Mouse (Mus musculus): ENCODE measurements around the gene Urb1.

- TF ChIP-seq NRF1 (IDR thresholded peaks at IDR 0.05; ENCODE audit: low read depth, low read length) (no peak), POLR2A (IDR thresholded peaks at IDR 0.05; ENCODE audit: low read depth, low read length) (no peak), CTCF (conservative IDR thresholded peaks at IDR 0.05 in 1 of 2, IDR thresholded peaks at IDR 0.05 in 1 of 2; ENCODE audit: low read depth in 2 of 2, low read length in 2 of 2) (no peak), TBP (conservative IDR thresholded peaks at IDR 0.05; ENCODE audit: low read depth, low read length) (no peak)
These were observed 73.4 kb downstream of the Urb1 start for GRCm38 (mm10) chr16:90736672-90737270.

All from CH12.LX (cell line).